Mouse (Mus musculus) liver, postnatal 0 days (tissue): ENCODE measurements around the gene Smco4. TPM values are rescaled to one million over a fixed set of nuclear protein-coding genes. Genes with fewer than 3 reads are reported as not detected.

Experiments used
- ATAC-seq: fragments of 200-750 bp; cut with Nextera tagmentation; 2 replicates; pipeline ENCODE4 v1.8.0; 2017; ENCODE audit warnings: mild to moderate bottlenecking, moderate library complexity
- DNase-seq: peaks from one replicate; pipeline ENCODE4 v3.0.0-alpha.2; 2016
- H3K27ac ChIP-seq: fragments of 300-500 bp; sonication (generic); 2 replicates; pipeline ENCODE4 v1.5.1; 2014; ENCODE audit warnings: antibody characterized with exemption, moderate library complexity, mild to moderate bottlenecking, low read depth
- H3K27me3 ChIP-seq: fragments of 300-500 bp; sonication (generic); 2 replicates; pipeline ENCODE4 v1.6.1; 2014; ENCODE audit warnings: low read length, control low read depth, mixed read lengths; ENCODE audit not compliant: insufficient read depth
- H3K36me3 ChIP-seq: fragments of 300-500 bp; sonication (generic); replicated peaks from 2 replicates; pipeline ENCODE4 v1.6.1; 2014; ENCODE audit warnings: mild to moderate bottlenecking, control low read depth, low read length, moderate library complexity, mixed read lengths; ENCODE audit not compliant: insufficient read depth
- H3K4me1 ChIP-seq: fragments of 300-500 bp; sonication (generic); 2 replicates; pipeline ENCODE4 v1.6.1; 2014; ENCODE audit warnings: antibody characterized with exemption, mild to moderate bottlenecking, control low read depth; ENCODE audit not compliant: insufficient read depth
- H3K4me2 ChIP-seq: fragments of 300-500 bp; sonication (generic); 2 replicates; pipeline ENCODE4 v1.6.1; 2014; ENCODE audit warnings: low read depth, mild to moderate bottlenecking, low read length, moderate library complexity, mixed read lengths
- H3K4me3 ChIP-seq: fragments of 300-500 bp; sonication (generic); 2 replicates; pipeline ENCODE4 v1.5.1; 2014; ENCODE audit warnings: low read depth, low read length
- H3K9ac ChIP-seq: fragments of 300-500 bp; sonication (generic); replicated peaks from 2 replicates; pipeline ENCODE4 v1.6.1; 2014; ENCODE audit warnings: mild to moderate bottlenecking, moderate library complexity
- H3K9me3 ChIP-seq: fragments of 300-500 bp; sonication (generic); 2 replicates; pipeline ENCODE4 v1.6.1; 2016; ENCODE audit warnings: mild to moderate bottlenecking, control low read depth, low read length, mixed read lengths
- CTCF ChIP-seq: sonication (generic); IDR thresholded peaks from 2 replicates; pipeline ENCODE4 v1.5.1; 2016; ENCODE audit warnings: antibody characterized with exemption, low read depth
- EP300 ChIP-seq: IDR thresholded peaks from 2 replicates; pipeline ENCODE4 v1.6.1; 2016; ENCODE audit warnings: antibody characterized with exemption, low read depth, mild to moderate bottlenecking
- WGBS: fragments of 180-500 bp; shearing (Covaris S2); extraction: QIAGEN DNeasy Blood & Tissue Kit; methylation state at CpG from one replicate; pipeline ENCODE4 v1.1.7; 2014; ENCODE audit not compliant: insufficient replicate concordance; 5-methylcytosine and 5-hydroxymethylcytosine counted together
- polyA plus RNA-seq: library from polyadenylated mRNA; unstranded; fragments of >200 nt; fragmentation: Nextera tagmentation; extraction: Ambion mirVana; gene quantifications from 2 replicates; pipeline ENCODE4 v1.2.1, GENCODE M21; 2015

Gene Smco4
- polyA plus RNA-seq, 1 experiment from 2014 or later, result 1.3 TPM

- Histone ChIP-seq H3K27ac (peak overlapping the region; percentile 44; the same call in 1 of the 2 replicates), H3K9ac (no peak overlapping the region), H3K36me3 (no peaks in the 10 kb centered on the region), H3K27me3 (no peaks in the 10 kb centered on the region), H3K4me1 (peaks cover 14% of the 10 kb centered on the region), H3K4me3 (no peak overlapping the region), H3K9me3 (no peaks in the 10 kb centered on the region), H3K4me2 (no peak overlapping the region)
- ATAC-seq (peak; percentile 99), DNase-seq (peak; percentile 62)
- 53% methylated on average over 7 of the region's 7 CpGs for WGBS
- TF ChIP-seq EP300 (no peak), CTCF (no peak)
Observed at GRCm38 (mm10) chr9:15562353-15562752, 69.1 kb downstream of the Smco4 start.

- Histone ChIP-seq H3K4me2 (no peak overlapping the region), H3K4me3 (no peak overlapping the region), H3K27ac (no peak overlapping the region), H3K27me3 (no peaks in the 10 kb centered on the region), H3K4me1 (no peaks in the 10 kb centered on the region), H3K9ac (no peak overlapping the region), H3K36me3 (no peaks in the 10 kb centered on the region), H3K9me3 (no peaks in the 10 kb centered on the region)
- DNase-seq (no peak), ATAC-seq (no peak)
- TF ChIP-seq CTCF (no peak), EP300 (no peak)
- WGBS, result 83% methylated on average over 13 of the region's 13 CpGs
Observed at GRCm38 (mm10) chr9:15574750-15575454, 81.7 kb downstream of the Smco4 start.

GRCm38 (mm10) chr9:15578427-15578826, 85.2 kb downstream of the Smco4 start:
- TF ChIP-seq EP300, result no peak
- no peak for TF ChIP-seq CTCF
- DNase-seq (no peak), ATAC-seq (no peak)
- 41% methylated on average over 1 of the region's 1 CpGs for WGBS
- Histone ChIP-seq H3K4me1 (no peaks in the 10 kb centered on the region), H3K4me2 (no peak overlapping the region), H3K27me3 (no peaks in the 10 kb centered on the region), H3K4me3 (no peak overlapping the region), H3K36me3 (no peaks in the 10 kb centered on the region), H3K9me3 (no peaks in the 10 kb centered on the region), H3K27ac (no peak overlapping the region), H3K9ac (no peak overlapping the region)

GRCm38 (mm10) chr9:15578946-15579345, 85.7 kb downstream of the Smco4 start:
- WGBS, result 80% methylated on average over 9 of the region's 9 CpGs
- TF ChIP-seq EP300 (no peak), CTCF (no peak)

GRCm38 (mm10) chr9:15580176-15580575, 86.9 kb downstream of the Smco4 start:
- no peaks in the 10 kb centered on the region for H3K4me1 ChIP-seq
- DNase-seq (no peak), ATAC-seq (no peak)
- H3K4me3 ChIP-seq, result no peak overlapping the region
- no peak overlapping the region for H3K4me2 ChIP-seq
- H3K27me3 ChIP-seq, result no peaks in the 10 kb centered on the region
- TF ChIP-seq EP300, result no peak
- TF ChIP-seq CTCF, result no peak
- H3K9ac ChIP-seq, result no peak overlapping the region
- WGBS, result 30% methylated on average over 6 of the region's 6 CpGs
- H3K36me3 ChIP-seq, result no peaks in the 10 kb centered on the region
- H3K27ac ChIP-seq, result no peak overlapping the region
- H3K9me3 ChIP-seq, result no peaks in the 10 kb centered on the region

More at GRCm38 (mm10) chr9:15578946-15579345, 85.7 kb downstream of the Smco4 start:
- Histone ChIP-seq H3K4me1 (no peaks in the 10 kb centered on the region), H3K9me3 (no peaks in the 10 kb centered on the region), H3K9ac (no peak overlapping the region), H3K4me3 (no peak overlapping the region), H3K36me3 (no peaks in the 10 kb centered on the region), H3K4me2 (no peak overlapping the region), H3K27ac (no peak overlapping the region), H3K27me3 (no peaks in the 10 kb centered on the region)
- no peak for DNase-seq
- ATAC-seq, result no peak

- Histone ChIP-seq H3K27me3 (no peaks in the 10 kb centered on the region), H3K36me3 (no peaks in the 10 kb centered on the region), H3K4me2 (no peak overlapping the region), H3K27ac (no peak overlapping the region), H3K4me1 (no peaks in the 10 kb centered on the region), H3K4me3 (no peak overlapping the region), H3K9ac (no peak overlapping the region), H3K9me3 (no peaks in the 10 kb centered on the region)
- 83% methylated on average over 5 of the region's 5 CpGs for whole genome bisulfite sequencing
- TF ChIP-seq CTCF (no peak), EP300 (no peak)
- DNase-seq (no peak), ATAC-seq (no peak)
Observed at GRCm38 (mm10) chr9:15582026-15582425, 88.8 kb downstream of the Smco4 start.
